Mouse (Mus musculus) lung, postnatal 0 days (tissue): ENCODE measurements around the gene Os9. TPM values are rescaled to one million over a fixed set of nuclear protein-coding genes. Genes with fewer than 3 reads are reported as not detected.
"Not testable (repeated sequence)": the region's sequence is repeated elsewhere in the genome, so short reads cannot be mapped to it uniquely, and the experiment has no call there.

Source experiments
- ATAC-seq: fragments of 200-750 bp; cut with Nextera tagmentation; 2 replicates; pipeline ENCODE4 v1.8.0; 2017; ENCODE audit warnings: moderate library complexity
- DNase-seq: peaks from one replicate; pipeline ENCODE4 v3.0.0-alpha.2; 2016; ENCODE audit warnings: low spot score
- H3K27ac ChIP-seq: fragments of 300-500 bp; sonication (generic); 2 replicates; pipeline ENCODE4 v1.5.1; 2014; ENCODE audit warnings: antibody characterized with exemption, mild to moderate bottlenecking, low read length, mixed read lengths
- H3K27me3 ChIP-seq: fragments of 300-500 bp; sonication (generic); replicated peaks from 2 replicates; pipeline ENCODE4 v1.6.1; 2014; ENCODE audit warnings: low read length, mixed read lengths; ENCODE audit not compliant: insufficient read depth
- H3K36me3 ChIP-seq: fragments of 300-500 bp; sonication (generic); 2 replicates; pipeline ENCODE4 v1.6.1; 2014; ENCODE audit warnings: low read length, mixed read lengths; ENCODE audit not compliant: insufficient read depth
- H3K4me1 ChIP-seq: fragments of 300-500 bp; sonication (generic); 2 replicates; pipeline ENCODE4 v1.6.1; 2014; ENCODE audit warnings: antibody characterized with exemption, low read depth, low read length, mixed read lengths; ENCODE audit not compliant: insufficient read depth
- H3K4me2 ChIP-seq: fragments of 300-500 bp; sonication (generic); replicated peaks from 2 replicates; pipeline ENCODE4 v1.6.1; 2014; ENCODE audit warnings: low read depth, mild to moderate bottlenecking, low read length, moderate library complexity, mixed read lengths
- H3K4me3 ChIP-seq: fragments of 300-500 bp; sonication (generic); 2 replicates; pipeline ENCODE4 v1.5.1; 2014; ENCODE audit warnings: low read depth, low read length
- H3K9ac ChIP-seq: fragments of 300-500 bp; sonication (generic); replicated peaks from 2 replicates; pipeline ENCODE4 v1.6.1; 2014; ENCODE audit warnings: low read depth, mild to moderate bottlenecking
- H3K9me3 ChIP-seq: fragments of 300-500 bp; sonication (generic); 2 replicates; pipeline ENCODE4 v1.6.1; 2016; ENCODE audit warnings: low read length, mixed read lengths
- CTCF ChIP-seq: IDR thresholded peaks from 2 replicates; pipeline ENCODE4 v1.5.1; 2016; ENCODE audit warnings: antibody characterized with exemption, mild to moderate bottlenecking
- EP300 ChIP-seq: IDR thresholded peaks from 2 replicates; pipeline ENCODE4 v1.6.1; 2016; ENCODE audit warnings: antibody characterized with exemption, mild to moderate bottlenecking, control low read depth
- WGBS: fragments of 180-500 bp; shearing (Covaris S2); extraction: QIAGEN DNeasy Blood & Tissue Kit; methylation state at CpG from one replicate; pipeline ENCODE4 v1.1.7; 2014; 5-methylcytosine and 5-hydroxymethylcytosine counted together
- polyA plus RNA-seq: library from polyadenylated mRNA; unstranded; fragments of >200 nt; fragmentation: Nextera tagmentation; extraction: Ambion mirVana; gene quantifications from 2 replicates; pipeline ENCODE4 v1.2.1, GENCODE M21; 2015

Gene Os9
- polyA plus RNA-seq, 1 experiment from 2014 or later, result 112 TPM

DNA sequence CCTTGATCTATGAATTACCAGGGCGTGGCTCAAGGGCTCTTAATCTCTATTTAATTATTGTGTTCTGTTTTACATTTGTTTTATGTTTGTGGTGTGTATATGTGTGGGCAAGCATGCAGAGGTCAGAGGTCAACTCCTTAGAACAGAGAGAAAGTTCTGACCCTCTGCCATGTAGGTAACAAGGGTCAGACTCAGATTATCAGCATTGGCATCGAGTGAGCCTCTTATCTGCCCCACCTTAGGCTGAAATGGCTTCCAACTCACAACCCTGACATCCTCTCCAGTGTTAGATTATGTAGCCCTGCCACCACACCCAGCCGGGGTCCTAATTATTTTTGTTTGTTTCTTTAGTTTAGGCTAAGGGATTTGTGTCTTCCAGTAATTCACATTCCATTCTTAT is 37.5 kb upstream of the Os9 start:
- Histone ChIP-seq H3K4me1 (no peaks in the 10 kb centered on the region), H3K9me3 (no peaks in the 10 kb centered on the region), H3K4me2 (no peak overlapping the region), H3K36me3 (no peaks in the 10 kb centered on the region), H3K27ac (no peak overlapping the region), H3K4me3 (no peak overlapping the region), H3K9ac (no peak overlapping the region), H3K27me3 (no peaks in the 10 kb centered on the region)
- ATAC-seq (no peak), DNase-seq (no peak)
- TF ChIP-seq EP300 (no peak), CTCF (no peak)
- 48% methylated on average over 3 of the region's 3 CpGs for WGBS

GRCm38 (mm10) chr10:127156511-127156910 is 35.6 kb upstream of the Os9 start:
- H3K9ac ChIP-seq, result no peak overlapping the region
- no peak for ATAC-seq
- no peak for TF ChIP-seq EP300
- TF ChIP-seq CTCF, result no peak
- H3K4me2 ChIP-seq, result no peak overlapping the region
- H3K4me1 ChIP-seq, result no peaks in the 10 kb centered on the region
- no peak overlapping the region for H3K4me3 ChIP-seq
- no peak for DNase-seq
- H3K27ac ChIP-seq, result no peak overlapping the region
- no peaks in the 10 kb centered on the region for H3K36me3 ChIP-seq
- no peaks in the 10 kb centered on the region for H3K9me3 ChIP-seq
- no peaks in the 10 kb centered on the region for H3K27me3 ChIP-seq
- WGBS, result 44% methylated on average over 1 of the region's 1 CpGs

- no peak for DNase-seq
- WGBS, result 43% methylated on average over 1 of the region's 1 CpGs
- Histone ChIP-seq H3K4me2 (no peak overlapping the region), H3K27ac (no peak overlapping the region), H3K4me3 (no peak overlapping the region), H3K9ac (no peak overlapping the region), H3K9me3 (no peaks in the 10 kb centered on the region), H3K27me3 (no peaks in the 10 kb centered on the region), H3K4me1 (no peaks in the 10 kb centered on the region), H3K36me3 (no peaks in the 10 kb centered on the region)
- ATAC-seq, result no peak
- TF ChIP-seq CTCF (no peak), EP300 (no peak)
Observed at GRCm38 (mm10) chr10:127156089-127156488, 35.2 kb upstream of the Os9 start.

DNA sequence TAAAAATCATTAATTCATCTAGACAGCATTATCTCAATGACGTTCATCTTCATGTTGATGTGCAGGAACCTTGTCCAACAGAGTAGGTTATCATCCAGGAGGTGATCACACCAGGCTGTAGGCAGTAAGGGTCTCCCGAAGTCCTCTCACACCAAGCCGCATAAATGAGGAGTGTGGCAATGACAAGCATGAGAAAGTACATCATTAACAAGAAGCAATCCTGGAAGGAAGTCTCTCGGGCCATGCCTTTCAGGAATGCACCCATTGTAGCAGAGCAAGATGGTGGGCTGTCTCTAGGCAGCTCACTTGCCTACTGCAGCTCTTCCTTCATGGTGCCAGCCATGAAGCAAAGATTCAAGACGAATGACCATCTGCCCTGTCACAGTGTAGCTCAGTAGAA is 33.7 kb upstream of the Os9 start:
- Histone ChIP-seq H3K4me3 (no peak overlapping the region), H3K9me3 (no peaks in the 10 kb centered on the region), H3K27ac (no peak overlapping the region), H3K4me2 (no peak overlapping the region), H3K27me3 (no peaks in the 10 kb centered on the region), H3K4me1 (no peaks in the 10 kb centered on the region), H3K9ac (no peak overlapping the region), H3K36me3 (no peaks in the 10 kb centered on the region)
- TF ChIP-seq EP300 (no peak), CTCF (no peak)
- ATAC-seq (no peak), DNase-seq (no peak)
- WGBS, result 78% methylated on average over 5 of the region's 5 CpGs

DNA sequence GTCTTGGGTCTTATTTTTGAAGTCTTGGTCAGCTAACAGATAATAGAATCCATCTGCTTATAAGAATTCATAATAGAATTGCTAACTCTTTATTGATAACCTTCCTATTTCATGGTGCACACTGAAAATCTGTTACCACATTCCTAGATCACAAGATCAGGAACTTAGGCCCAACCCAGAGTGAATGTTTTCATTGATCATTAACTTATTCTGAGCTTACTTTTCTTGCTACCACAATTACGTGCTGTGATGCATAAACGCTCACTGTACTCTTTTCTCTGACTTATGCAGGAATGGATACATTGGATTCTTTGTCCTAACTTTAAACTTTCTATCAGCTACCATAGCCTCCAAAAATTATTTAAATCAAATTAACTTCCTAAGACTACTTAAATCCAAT is 33.3 kb upstream of the Os9 start:
- Histone ChIP-seq H3K27ac (no peak overlapping the region), H3K36me3 (no peaks in the 10 kb centered on the region), H3K4me1 (no peaks in the 10 kb centered on the region), H3K4me2 (no peak overlapping the region), H3K4me3 (no peak overlapping the region), H3K9ac (no peak overlapping the region), H3K27me3 (no peaks in the 10 kb centered on the region), H3K9me3 (no peaks in the 10 kb centered on the region)
- 90% methylated on average over 2 of the region's 2 CpGs for WGBS
- no peak for TF ChIP-seq CTCF
- TF ChIP-seq EP300, result no peak
- DNase-seq (no peak), ATAC-seq (no peak)

DNA sequence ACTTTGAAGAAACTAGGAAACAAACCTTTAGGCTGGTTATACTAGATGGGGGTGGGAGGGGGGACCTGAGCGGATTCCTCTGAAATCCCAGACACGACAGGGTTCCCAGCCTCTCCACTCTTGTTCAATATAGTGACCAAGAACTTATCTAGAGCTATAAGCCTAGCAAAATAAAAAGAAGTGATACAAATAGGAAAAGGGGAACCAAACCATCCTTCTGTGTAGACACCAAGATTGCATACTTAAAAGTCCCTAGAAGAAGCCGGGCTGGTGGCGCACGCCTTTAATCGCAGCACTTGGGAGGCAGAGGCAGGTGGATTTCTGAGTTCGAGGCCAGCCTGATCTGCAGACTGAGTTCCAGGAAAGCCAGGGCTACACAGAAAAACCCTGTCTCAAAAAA is 32.4 kb upstream of the Os9 start:
- Histone ChIP-seq H3K27ac (no peak overlapping the region), H3K4me2 (no peak overlapping the region), H3K9ac (no peak overlapping the region), H3K4me1 (no peaks in the 10 kb centered on the region), H3K27me3 (no peaks in the 10 kb centered on the region), H3K36me3 (no peaks in the 10 kb centered on the region), H3K9me3 (no peaks in the 10 kb centered on the region), H3K4me3 (no peak overlapping the region)
- TF ChIP-seq CTCF (no peak), EP300 (no peak)
- DNase-seq, result no peak
- no peak for ATAC-seq
- WGBS, result 91% methylated on average over 7 of the region's 7 CpGs

DNA sequence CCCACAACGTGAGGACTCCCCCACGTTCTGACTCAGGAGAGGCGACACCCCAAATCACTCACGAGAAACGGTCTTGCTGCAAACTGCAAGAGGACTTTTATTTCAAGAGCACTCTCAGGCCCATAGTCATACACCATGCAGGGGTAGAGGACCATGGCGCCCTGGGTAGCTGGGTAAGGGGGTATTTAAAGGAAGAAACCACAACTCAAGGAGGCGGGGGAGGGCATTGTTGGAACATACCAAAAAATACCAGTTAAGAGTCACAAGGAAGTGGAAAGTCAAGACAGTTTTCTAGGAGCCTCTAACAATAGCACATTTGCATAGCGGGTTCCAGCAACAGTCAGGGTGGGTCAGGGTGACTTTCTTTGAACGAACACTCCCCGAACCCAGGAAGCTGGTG is 31.6 kb upstream of the Os9 start:
- not testable (repeated sequence) for H3K27ac ChIP-seq, H3K4me3 ChIP-seq, ATAC-seq, H3K4me2 ChIP-seq, H3K36me3 ChIP-seq, H3K9ac ChIP-seq, DNase-seq, H3K9me3 ChIP-seq, H3K27me3 ChIP-seq, H3K4me1 ChIP-seq
- 81% methylated on average over 10 of the region's 10 CpGs for WGBS

GRCm38 (mm10) chr10:127151233-127151632 is 30.3 kb upstream of the Os9 start:
- not testable (repeated sequence) for H3K9ac ChIP-seq, H3K36me3 ChIP-seq, H3K27me3 ChIP-seq, DNase-seq, H3K4me3 ChIP-seq, ATAC-seq, H3K4me2 ChIP-seq, H3K27ac ChIP-seq, H3K9me3 ChIP-seq, H3K4me1 ChIP-seq
- WGBS, result 84% methylated on average over 3 of the region's 3 CpGs
